Mouse (Mus musculus) CH12F3 (cell line): ENCODE measurements around the gene Pnmt.

Experiments used
- in situ Hi-C: fragments of 300-500 bp; cut with MboI; formaldehyde crosslinking; loops from 2 replicates; pipeline ENCODE4 v1.14.3; 2020; ENCODE audit warnings: low sequenced_read_pairs

The Pnmt gene

DNA sequence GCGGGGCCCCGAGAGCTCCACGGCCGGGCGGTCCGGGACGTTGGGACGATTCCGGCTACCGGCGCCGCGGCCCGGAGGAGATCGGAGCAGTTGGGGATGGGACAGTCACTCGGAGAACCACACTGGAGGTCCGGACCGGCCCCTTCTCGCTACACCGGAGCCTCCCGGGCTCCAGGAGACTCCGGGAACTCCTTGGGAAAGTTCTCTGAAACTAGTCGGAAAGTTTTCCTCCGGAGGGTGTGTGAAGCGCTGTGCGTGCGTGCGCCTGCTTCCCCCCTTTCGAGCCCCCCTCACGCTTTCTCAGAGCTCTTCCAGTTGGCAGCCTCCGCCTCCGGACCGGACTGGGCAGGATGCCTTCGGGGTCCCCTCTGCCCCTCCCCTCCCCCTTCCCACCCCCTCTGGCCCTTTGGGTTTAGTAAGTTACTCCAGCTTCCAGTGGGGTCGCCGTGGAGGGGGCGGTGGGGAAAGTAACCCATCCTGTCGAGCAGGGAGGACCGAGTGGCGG lies 26.6 kb downstream of the Pnmt start:
- in situ Hi-C loops: no loop called here

- in situ Hi-C loops: no loop called here
These were observed 27.5 kb downstream of the Pnmt start for GRCm38 (mm10) chr11:98413731-98414130.

DNA sequence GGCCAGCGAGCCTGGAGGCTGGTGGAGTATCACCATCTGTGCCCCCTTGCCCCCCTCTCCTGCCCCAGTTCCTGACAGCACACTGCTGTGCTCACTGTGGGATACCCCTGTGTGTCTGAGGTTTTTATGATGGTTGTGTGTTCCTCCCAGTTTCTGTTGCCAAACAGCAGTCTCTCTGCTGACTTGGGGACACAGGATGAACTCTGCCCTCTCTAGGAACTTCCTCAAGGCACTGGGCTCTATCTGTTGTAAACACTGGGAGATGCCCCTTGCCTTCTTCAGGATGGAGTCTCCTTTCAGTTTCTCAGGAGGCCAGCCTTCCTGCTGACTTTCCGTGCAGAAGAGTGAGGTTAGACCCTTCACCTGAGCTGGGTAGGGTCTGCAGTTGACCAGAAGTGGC lies 27.9 kb downstream of the Pnmt start:
- in situ Hi-C loops: no loop called here

GRCm38 (mm10) chr11:98417074-98417473 lies 30.8 kb downstream of the Pnmt start:
- in situ Hi-C loops: no loop called here

DNA sequence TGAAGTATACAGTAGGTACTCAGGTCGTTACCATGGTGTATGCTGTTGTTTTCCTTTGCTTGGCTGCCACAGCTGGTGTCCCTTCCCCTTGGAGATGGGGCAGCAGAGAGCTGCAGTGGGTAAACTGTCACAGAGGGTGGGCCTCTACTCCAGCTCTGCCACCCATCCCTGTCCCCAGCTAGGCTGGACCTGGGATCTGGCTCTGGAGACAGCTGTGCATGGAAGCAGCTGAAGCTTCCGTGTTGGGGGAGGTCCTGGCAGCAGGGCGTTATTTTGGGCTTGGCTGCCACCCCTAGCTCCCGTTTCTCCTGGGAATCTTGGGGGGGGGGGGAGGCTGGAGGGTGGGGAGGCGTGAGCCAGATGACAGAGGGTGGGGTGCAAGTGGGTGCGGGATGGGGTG lies 32.0 kb downstream of the Pnmt start:
- in situ Hi-C loops: no loop called here

DNA sequence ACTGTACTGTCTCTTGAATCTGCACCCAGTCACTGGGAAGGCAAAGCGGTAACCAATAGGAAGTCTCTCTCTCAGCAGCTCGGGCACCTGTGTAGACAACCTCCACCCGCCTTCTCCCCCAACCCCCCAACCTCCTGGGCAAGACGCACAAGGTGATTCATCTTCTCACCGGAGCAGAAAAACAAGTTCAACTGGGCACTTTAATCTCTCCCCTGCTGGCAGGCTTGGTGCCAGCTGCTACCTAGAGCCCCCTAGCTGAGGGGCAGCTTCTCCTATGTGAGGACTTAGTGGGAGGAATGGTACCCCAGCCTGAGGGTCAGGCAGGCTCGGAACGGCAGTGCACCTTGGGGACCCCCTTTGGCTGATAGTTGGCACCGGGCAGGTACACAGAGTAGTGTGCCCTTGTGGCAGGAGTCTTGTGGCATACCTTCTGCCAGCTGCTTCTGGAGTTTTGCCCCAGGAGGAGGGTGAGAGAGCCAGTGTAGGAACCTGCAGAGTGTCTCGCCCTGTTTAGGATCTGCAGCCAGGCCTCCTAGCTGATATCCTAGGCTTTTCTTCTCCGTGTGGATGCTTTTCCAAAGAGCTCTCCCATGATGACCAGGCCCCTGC lies 32.8 kb downstream of the Pnmt start:
- in situ Hi-C loops: no loop called here

- in situ Hi-C loops: no loop called here
These were observed 40.3 kb downstream of the Pnmt start for GRCm38 (mm10) chr11:98426592-98426991.

- in situ Hi-C loops: no loop called here
These were observed 42.2 kb downstream of the Pnmt start for GRCm38 (mm10) chr11:98428436-98428835.

DNA sequence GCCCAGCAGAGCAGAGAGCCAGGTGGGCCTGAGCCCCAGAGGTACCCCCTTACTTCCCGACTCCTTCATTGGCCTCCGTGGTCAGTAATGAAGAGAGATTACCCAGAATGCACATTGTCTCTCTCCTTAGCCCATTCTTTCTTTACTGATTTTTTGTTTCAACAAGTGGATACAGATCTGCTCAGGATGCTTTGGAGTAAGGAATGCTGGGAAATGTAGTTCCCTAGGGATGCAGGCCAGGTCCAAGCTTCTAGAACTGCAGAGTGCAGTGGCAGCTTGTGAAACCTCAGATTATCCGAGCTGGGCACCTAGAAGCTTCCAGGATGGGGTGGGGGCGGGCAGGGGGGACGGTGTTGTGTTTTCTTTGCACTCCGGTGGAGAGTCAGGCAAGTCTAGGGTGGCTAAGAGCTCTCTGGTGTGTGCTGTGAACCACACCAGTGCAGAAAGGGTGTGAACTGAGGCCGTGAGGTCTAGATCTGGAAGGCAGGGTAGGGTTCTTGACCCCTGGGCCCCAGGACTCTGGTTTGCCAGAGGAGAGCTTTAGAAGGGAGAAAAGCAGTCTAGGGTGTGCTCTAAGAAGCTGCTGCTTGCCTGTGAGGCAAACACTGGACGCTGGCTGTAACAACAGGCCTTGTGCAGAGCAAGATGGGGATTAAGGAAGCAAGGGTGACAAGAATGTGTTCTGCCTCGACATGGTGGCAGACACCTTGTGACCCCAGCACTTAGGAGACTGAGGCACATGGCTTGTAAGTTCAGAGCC lies 45.7 kb downstream of the Pnmt start:
- in situ Hi-C loops: no loop called here

GRCm38 (mm10) chr11:98435723-98436122 lies 49.5 kb downstream of the Pnmt start:
- in situ Hi-C loops: no loop called here

DNA sequence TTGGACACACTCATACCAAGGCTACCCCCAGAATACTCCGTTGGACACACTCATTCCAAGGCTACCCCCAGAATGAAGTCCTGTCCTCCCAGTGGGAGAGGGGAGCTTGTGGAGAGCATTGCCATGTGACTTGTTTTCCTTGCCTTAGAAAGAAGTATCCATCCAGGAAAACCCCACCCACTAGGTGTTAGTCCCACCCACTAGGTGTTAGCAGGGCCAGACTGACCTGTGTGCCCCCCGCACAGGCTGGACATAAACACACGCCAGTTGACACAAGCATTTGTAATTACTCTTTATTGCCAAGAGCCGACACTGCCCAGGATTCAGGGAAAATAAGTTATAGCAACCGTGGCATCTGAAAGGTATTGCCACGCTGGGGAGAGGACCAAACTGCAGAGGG lies 51.2 kb downstream of the Pnmt start:
- in situ Hi-C loops: no loop called here
